Mouse (Mus musculus) mouse trophoblast stem cell (cell line): ENCODE measurements around the gene Adm.

Experiments
- in situ Hi-C, 2 experiments: fragments of 300-500 bp; cut with MseI, MboI; formaldehyde crosslinking; loops; 2 replicates in 1 of 2; 3 replicates in 1 of 2; pipeline ENCODE4 v1.15.1; 2025

Gene Adm

GRCm38 (mm10) chr7:110628611-110629354, 1.3 kb downstream of the Adm start:
- in situ Hi-C loops: loop anchor here (10.0 to 25.0 kb wide), 2 partner anchors 341 to 344 kb away; no protein-coding TSS in a partner anchor

- in situ Hi-C loops: loop anchor here (10.0 to 25.0 kb wide), 3 partner anchors 325 to 345 kb away; no protein-coding TSS in a partner anchor
These were observed 2.6 kb downstream of the Adm start for GRCm38 (mm10) chr7:110629892-110630666.

GRCm38 (mm10) chr7:110631136-110631888, 3.9 kb downstream of the Adm start:
- in situ Hi-C loops: loop anchor here (10.0 to 25.0 kb wide), 2 partner anchors 327 to 344 kb away; no protein-coding TSS in a partner anchor

- in situ Hi-C loops: loop anchor here (10.0 to 25.0 kb wide), 2 partner anchors 331 to 349 kb away; no protein-coding TSS in a partner anchor
These were observed 8.5 kb downstream of the Adm start for GRCm38 (mm10) chr7:110635929-110636328.

- in situ Hi-C loops: loop anchor here (10.0 to 25.0 kb wide), 2 partner anchors 332 to 349 kb away; no protein-coding TSS in a partner anchor
These were observed 9.1 kb downstream of the Adm start for GRCm38 (mm10) chr7:110636559-110636958.

GRCm38 (mm10) chr7:110638305-110639110, 11.0 kb downstream of the Adm start:
- in situ Hi-C loops: loop anchor here (10.0 to 25.0 kb wide), 2 partner anchors 334 to 351 kb away; no protein-coding TSS in a partner anchor

GRCm38 (mm10) chr7:110639291-110639915, 11.9 kb downstream of the Adm start:
- in situ Hi-C loops: loop anchor here (10.0 to 25.0 kb wide), 2 partner anchors 335 to 352 kb away; no protein-coding TSS in a partner anchor

- in situ Hi-C loops: loop anchor here (10.0 to 25.0 kb wide), 2 partner anchors 335 to 353 kb away; no protein-coding TSS in a partner anchor
These were observed 12.5 kb downstream of the Adm start for GRCm38 (mm10) chr7:110639958-110640357.

GRCm38 (mm10) chr7:110645311-110645710, 17.9 kb downstream of the Adm start:
- in situ Hi-C loops: loop anchor here in 1 of 2 experiments (25.0 kb wide), 1 partner anchor 358 kb away; no protein-coding TSS in a partner anchor

GRCm38 (mm10) chr7:110645859-110646258, 18.4 kb downstream of the Adm start:
- in situ Hi-C loops: loop anchor here in 1 of 2 experiments (25.0 kb wide), 1 partner anchor 359 kb away; no protein-coding TSS in a partner anchor

- in situ Hi-C loops: loop anchor here in 1 of 2 experiments (25.0 kb wide), 1 partner anchor 360 kb away; no protein-coding TSS in a partner anchor
These were observed 19.3 kb downstream of the Adm start for GRCm38 (mm10) chr7:110646611-110647407.

- in situ Hi-C loops: loop anchor here in 1 of 2 experiments (25.0 kb wide), 1 partner anchor 361 kb away; no protein-coding TSS in a partner anchor
These were observed 20.3 kb downstream of the Adm start for GRCm38 (mm10) chr7:110647559-110648454.

GRCm38 (mm10) chr7:110648455-110649085, 21.1 kb downstream of the Adm start:
- in situ Hi-C loops: loop anchor here in 1 of 2 experiments (25.0 kb wide), 1 partner anchor 361 kb away; no protein-coding TSS in a partner anchor

GRCm38 (mm10) chr7:110649133-110649987, 21.9 kb downstream of the Adm start:
- in situ Hi-C loops: loop anchor here in 1 of 2 experiments (25.0 kb wide), 1 partner anchor 362 kb away; no protein-coding TSS in a partner anchor

- in situ Hi-C loops: no loop called here
These were observed 23.0 kb downstream of the Adm start for GRCm38 (mm10) chr7:110650491-110650890.

GRCm38 (mm10) chr7:110651091-110651490, 23.6 kb downstream of the Adm start:
- in situ Hi-C loops: no loop called here
